Mouse (Mus musculus): ENCODE results near the gene Hist2h2ab. TPM values are rescaled to one million over a fixed set of nuclear protein-coding genes. Genes with fewer than 3 reads are reported as not detected.
"Not testable (repeated sequence)": the region's sequence is repeated elsewhere in the genome, so short reads cannot be mapped to it uniquely, and the experiment has no call there.

Hist2h2ab gene
- polyA plus RNA-seq, 2 experiments: 0.99 to 1.7 TPM

- Histone ChIP-seq H3K4me2 (replicated peaks; ENCODE audit: low read depth, low read length, severe bottlenecking) (peak overlapping the region; percentile 83), H3K4me1 (ENCODE audit: control insufficient read depth, insufficient read depth, low read length) (peaks cover 15% of the 10 kb centered on the region), H3K27me3 (ENCODE audit: control insufficient read depth, insufficient read depth, low read length) (no peaks in the 10 kb centered on the region), H3K9me3 (ENCODE audit: control insufficient read depth, low read length) (no peaks in the 10 kb centered on the region), H3K36me3 (ENCODE audit: control insufficient read depth, insufficient read depth, low read length) (no peaks in the 10 kb centered on the region), H3K9ac (ENCODE audit: low read depth, low read length, severe bottlenecking) (peak overlapping the region; percentile 67), H3K4me3 (replicated peaks; ENCODE audit: low read length) (peak overlapping the region; percentile 62), H3K27ac (replicated peaks; ENCODE audit: low read depth, low read length) (peak overlapping the region; percentile 98)
- ATAC-seq (ENCODE audit: low FRiP score, low read depth): peak; percentile 12; the same call in 1 of the 2 replicates
- peak; percentile 28; the same call in 1 of the 2 replicates for TF ChIP-seq POLR2A (IDR thresholded peaks at IDR 0.05; ENCODE audit: borderline replicate concordance, extremely low read depth, insufficient read depth, insufficient read length)
- DNase-seq (ENCODE audit: low spot score): peak; percentile 34
- WGBS: under 1% methylated on average over 12 of the region's 12 CpGs
These were observed 449 bp upstream of the Hist2h2ab start for GRCm38 (mm10) chr3:96219191-96219641.

DNA sequence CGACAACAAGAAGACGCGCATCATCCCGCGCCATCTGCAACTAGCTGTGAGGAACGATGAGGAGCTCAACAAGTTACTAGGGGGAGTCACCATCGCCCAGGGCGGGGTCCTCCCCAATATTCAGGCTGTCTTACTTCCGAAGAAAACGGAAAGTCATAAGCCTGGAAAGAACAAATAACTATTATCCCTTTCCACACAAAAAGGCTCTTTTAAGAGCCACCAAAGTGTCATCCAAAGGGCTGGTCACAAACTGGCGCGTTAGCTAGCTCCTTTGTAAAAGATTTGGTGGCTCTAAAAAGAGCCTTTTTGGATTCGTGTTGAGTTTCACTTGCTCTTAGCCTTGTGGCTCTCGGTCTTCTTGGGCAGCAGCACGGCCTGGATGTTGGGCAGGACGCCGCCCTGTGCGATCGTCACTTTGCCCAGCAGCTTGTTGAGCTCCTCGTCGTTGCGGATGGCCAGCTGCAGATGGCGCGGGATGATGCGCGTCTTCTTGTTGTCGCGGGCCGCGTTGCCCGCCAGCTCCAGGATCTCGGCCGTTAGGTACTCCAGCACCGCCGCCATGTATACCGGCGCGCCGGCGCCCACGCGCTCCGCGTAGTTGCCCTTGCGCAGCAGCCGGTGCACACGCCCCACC is 583 bp downstream of the Hist2h2ab start:
- peak overlapping the region; percentile 98 for H3K27ac ChIP-seq (replicated peaks; ENCODE audit: low read depth, low read length)
- peak; percentile 4; the same call in 1 of the 2 replicates for TF ChIP-seq POLR2A (IDR thresholded peaks at IDR 0.05; ENCODE audit: borderline replicate concordance, extremely low read depth, insufficient read depth, insufficient read length)
- H3K36me3 ChIP-seq (ENCODE audit: control insufficient read depth, insufficient read depth, low read length); H3K27me3 ChIP-seq (ENCODE audit: control insufficient read depth, insufficient read depth, low read length); H3K9me3 ChIP-seq (ENCODE audit: control insufficient read depth, low read length): not testable (repeated sequence)
- peak overlapping the region; percentile 84 for H3K9ac ChIP-seq (ENCODE audit: low read depth, low read length, severe bottlenecking)
- 1% methylated on average over 24 of the region's 47 CpGs for WGBS
- H3K4me1 ChIP-seq (ENCODE audit: control insufficient read depth, insufficient read depth, low read length): peaks cover 15% of the 10 kb centered on the region
- peak overlapping the region; percentile 83 for H3K4me2 ChIP-seq (replicated peaks; ENCODE audit: low read depth, low read length, severe bottlenecking)
- peak overlapping the region; percentile 62 for H3K4me3 ChIP-seq (replicated peaks; ENCODE audit: low read length)
- ATAC-seq (ENCODE audit: low FRiP score, low read depth) (peak; percentile 5; the same call in 1 of the 2 replicates), DNase-seq (ENCODE audit: low spot score) (peak; percentile 14)

DNA sequence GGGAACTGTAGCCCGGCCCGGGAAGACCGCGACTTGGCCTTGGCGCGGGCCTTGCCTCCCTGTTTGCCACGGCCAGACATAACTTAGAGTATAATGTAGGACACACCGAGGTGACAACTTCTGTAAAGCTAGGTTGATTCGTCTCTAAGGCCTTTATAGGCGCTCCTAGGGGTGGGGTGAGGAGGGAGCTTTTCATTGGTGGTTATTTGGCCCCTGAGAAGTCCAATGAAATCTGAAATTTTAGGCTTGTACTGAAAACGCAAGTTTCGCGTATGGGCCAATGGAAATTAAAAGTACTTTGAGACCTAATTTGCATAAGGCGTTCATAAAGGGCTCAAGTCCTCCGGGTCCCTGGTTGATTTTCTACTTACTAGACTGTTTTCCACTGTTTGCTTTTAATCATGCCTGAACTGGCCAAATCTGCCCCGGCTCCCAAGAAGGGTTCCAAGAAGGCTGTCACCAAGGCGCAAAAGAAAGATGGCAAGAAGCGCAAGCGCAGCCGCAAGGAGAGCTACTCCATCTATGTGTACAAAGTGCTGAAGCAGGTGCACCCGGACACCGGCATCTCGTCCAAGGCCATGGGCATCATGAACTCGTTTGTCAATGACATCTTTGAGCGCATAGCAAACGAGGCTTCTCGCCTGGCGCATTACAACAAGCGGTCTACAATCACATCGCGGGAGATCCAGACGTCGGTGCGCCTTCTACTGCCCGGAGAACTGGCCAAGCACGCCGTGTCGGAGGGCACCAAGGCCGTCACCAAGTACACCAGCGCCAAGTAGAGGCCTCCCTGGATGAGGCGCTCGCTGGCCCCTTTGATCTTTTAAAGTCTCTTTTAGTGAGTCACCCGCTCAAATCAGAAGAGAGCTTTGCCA is 1.3 kb downstream of the Hist2h2ab start, which contains the start of the genes Hist2h2ac and Hist2h2be:
Gene Hist2h2ac (minus strand): TSS at position 116 of the 875 bp plus-strand sequence.
Gene Hist2h2be (plus strand): TSS at position 355 of the 875 bp plus-strand sequence.
- Histone ChIP-seq H3K4me2 (replicated peaks; ENCODE audit: low read depth, low read length, severe bottlenecking) (peak within 1 kb of the TSS; percentile 83), H3K36me3 (ENCODE audit: control insufficient read depth, insufficient read depth, low read length) (no peaks in the 10 kb centered on the region), H3K9ac (ENCODE audit: low read depth, low read length, severe bottlenecking) (peak within 1 kb of the TSS; percentile 84), H3K4me3 (replicated peaks; ENCODE audit: low read length) (peak within 1 kb of the TSS; percentile 62), H3K27ac (replicated peaks; ENCODE audit: low read depth, low read length) (peak within 1 kb of the TSS; percentile 98), H3K27me3 (ENCODE audit: control insufficient read depth, insufficient read depth, low read length) (no peaks in the 10 kb centered on the region), H3K9me3 (ENCODE audit: control insufficient read depth, low read length) (no peaks in the 10 kb centered on the region), H3K4me1 (ENCODE audit: control insufficient read depth, insufficient read depth, low read length) (peaks cover 15% of the 10 kb centered on the region)
- WGBS: 1% methylated on average over 41 of the region's 43 CpGs
- DNase-seq (ENCODE audit: low spot score) (peak; percentile 95), ATAC-seq (ENCODE audit: low FRiP score, low read depth) (peak; percentile 82)
- TF ChIP-seq POLR2A (IDR thresholded peaks at IDR 0.05; ENCODE audit: borderline replicate concordance, extremely low read depth, insufficient read depth, insufficient read length): peak; percentile 93; the same call in 1 of the 2 replicates

- peak overlapping the region; percentile 62 for H3K4me3 ChIP-seq (replicated peaks; ENCODE audit: low read length)
- H3K36me3 ChIP-seq (ENCODE audit: control insufficient read depth, insufficient read depth, low read length): no peaks in the 10 kb centered on the region
- H3K9ac ChIP-seq (ENCODE audit: low read depth, low read length, severe bottlenecking): peak overlapping the region; percentile 49
- 19% methylated on average over 9 of the region's 9 CpGs for WGBS
- no peak for TF ChIP-seq POLR2A (IDR thresholded peaks at IDR 0.05; ENCODE audit: borderline replicate concordance, extremely low read depth, insufficient read depth, insufficient read length)
- DNase-seq (ENCODE audit: low spot score) (no peak), ATAC-seq (ENCODE audit: low FRiP score, low read depth) (no peak)
- peaks cover 15% of the 10 kb centered on the region for H3K4me1 ChIP-seq (ENCODE audit: control insufficient read depth, insufficient read depth, low read length)
- H3K4me2 ChIP-seq (replicated peaks; ENCODE audit: low read depth, low read length, severe bottlenecking): peak overlapping the region; percentile 83
- H3K27ac ChIP-seq (replicated peaks; ENCODE audit: low read depth, low read length): peak overlapping the region; percentile 98
- H3K9me3 ChIP-seq (ENCODE audit: control insufficient read depth, low read length): no peaks in the 10 kb centered on the region
- no peaks in the 10 kb centered on the region for H3K27me3 ChIP-seq (ENCODE audit: control insufficient read depth, insufficient read depth, low read length)
These were observed 2.0 kb downstream of the Hist2h2ab start for GRCm38 (mm10) chr3:96221640-96222038.

DNA sequence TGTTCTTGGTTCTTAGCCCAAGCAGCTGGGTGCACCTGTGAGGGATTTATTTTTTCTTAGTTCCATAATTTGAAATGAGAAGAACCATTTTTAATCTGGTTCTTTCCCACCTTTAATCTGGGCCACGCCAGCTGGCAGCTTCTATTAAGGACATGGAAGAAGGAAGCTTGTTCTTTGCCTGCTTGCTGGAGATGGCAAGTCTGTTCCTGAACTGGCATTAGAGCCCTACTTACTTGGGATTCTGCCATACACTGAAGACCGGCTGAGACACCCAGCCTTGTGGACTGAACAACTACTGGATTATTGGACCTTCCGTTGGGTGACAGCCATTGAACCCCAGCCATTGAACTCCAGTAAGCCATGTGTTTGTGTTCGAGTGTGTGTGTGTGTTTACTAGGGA is 3.1 kb downstream of the Hist2h2ab start:
- ATAC-seq (ENCODE audit: low FRiP score, low read depth): no peak
- H3K9me3 ChIP-seq (ENCODE audit: control insufficient read depth, low read length): no peaks in the 10 kb centered on the region

More for the DNA sequence above, 3.1 kb downstream of the Hist2h2ab start:
- no peak overlapping the region for H3K27ac ChIP-seq (replicated peaks; ENCODE audit: low read depth, low read length)
- no peak overlapping the region; the same call in 1 of the 2 replicates for H3K4me2 ChIP-seq (replicated peaks; ENCODE audit: low read depth, low read length, severe bottlenecking)
- 91% methylated on average over 4 of the region's 4 CpGs for WGBS
- H3K4me3 ChIP-seq (replicated peaks; ENCODE audit: low read length): no peak overlapping the region
- no peaks in the 10 kb centered on the region for H3K36me3 ChIP-seq (ENCODE audit: control insufficient read depth, insufficient read depth, low read length)
- no peaks in the 10 kb centered on the region for H3K27me3 ChIP-seq (ENCODE audit: control insufficient read depth, insufficient read depth, low read length)
- H3K4me1 ChIP-seq (ENCODE audit: control insufficient read depth, insufficient read depth, low read length): peaks cover 15% of the 10 kb centered on the region
- no peak overlapping the region for H3K9ac ChIP-seq (ENCODE audit: low read depth, low read length, severe bottlenecking)
- no peak for DNase-seq (ENCODE audit: low spot score)
- no peak for TF ChIP-seq POLR2A (IDR thresholded peaks at IDR 0.05; ENCODE audit: borderline replicate concordance, extremely low read depth, insufficient read depth, insufficient read length)

Data from limb, embryonic 14.5 days (tissue).